Mouse (Mus musculus) stomach, postnatal 0 days (tissue): ENCODE results near the gene Lenep.

Experiments used
- CTCF ChIP-seq: IDR thresholded peaks from 2 replicates; pipeline ENCODE4 v1.5.1; 2016; ENCODE audit warnings: antibody characterized with exemption, low read depth, mild to moderate bottlenecking, moderate library complexity
- EP300 ChIP-seq: optimal IDR thresholded peaks from 2 replicates; pipeline ENCODE3; 2016; ENCODE audit warnings: antibody characterized with exemption

- TF ChIP-seq EP300 (no peak), CTCF (no peak)
These were observed 17.0 kb upstream of the Lenep start for GRCm38 (mm10) chr3:89419571-89419970.
